Mouse (Mus musculus) bone marrow macrophage, adult 2 months (primary cell): ENCODE data around the gene Dhtkd1. TPM values are rescaled to one million over a fixed set of nuclear protein-coding genes. Genes with fewer than 3 reads are reported as not detected.
A peak's percentile ranks its signal among the peaks of the same experiment; 100 is the strongest.
"Not testable (repeated sequence)": the region's sequence is repeated elsewhere in the genome, so short reads cannot be mapped to it uniquely, and the experiment has no call there.

Source experiments
- H3K27ac ChIP-seq: 2 replicates; pipeline ENCODE4 v1.5.1; 2012; ENCODE audit warnings: low read depth, low read length; ENCODE audit not compliant: insufficient read depth
- H3K4me1 ChIP-seq: 2 replicates; pipeline ENCODE4 v1.6.1; 2012; ENCODE audit warnings: low read length; ENCODE audit not compliant: control insufficient read depth, insufficient read depth
- H3K4me3 ChIP-seq: 2 replicates; pipeline ENCODE4 v1.5.1; 2012; ENCODE audit warnings: mild to moderate bottlenecking, low read length, moderate library complexity; ENCODE audit not compliant: insufficient read depth
- CTCF ChIP-seq: IDR thresholded peaks from 2 replicates; pipeline ENCODE4 v1.5.1; 2012; ENCODE audit warnings: low read depth, mild to moderate bottlenecking, low read length, moderate library complexity
- POLR2A ChIP-seq: IDR thresholded peaks from 2 replicates; pipeline ENCODE4 v1.6.1; 2012; ENCODE audit warnings: mild to moderate bottlenecking, low read depth, low read length, borderline replicate concordance
- polyA plus RNA-seq: library from polyadenylated mRNA; stranded (reverse); fragments of >200 nt; gene quantifications from 2 replicates; pipeline ENCODE4 v1.2.4, GENCODE M21; 2012; ENCODE audit not compliant: missing spikeins, insufficient read depth, insufficient read length

Dhtkd1 gene
- polyA plus RNA-seq, result 0.23 and 1.3 TPM in 2 replicates

GRCm38 (mm10) chr2:5942416-5943032 is at the start of gene Dhtkd1:
Dhtkd1 (minus strand) TSS chr2:5942792.
- TF ChIP-seq CTCF, result no peak
- TF ChIP-seq POLR2A, result no peak
- H3K4me1 ChIP-seq, result no peaks in the 10 kb centered on the region
- no peak within 1 kb of the TSS for H3K27ac ChIP-seq
- H3K4me3 ChIP-seq, result peak within 1 kb of the TSS; percentile 19; the same call in 1 of the 2 replicates

DNA sequence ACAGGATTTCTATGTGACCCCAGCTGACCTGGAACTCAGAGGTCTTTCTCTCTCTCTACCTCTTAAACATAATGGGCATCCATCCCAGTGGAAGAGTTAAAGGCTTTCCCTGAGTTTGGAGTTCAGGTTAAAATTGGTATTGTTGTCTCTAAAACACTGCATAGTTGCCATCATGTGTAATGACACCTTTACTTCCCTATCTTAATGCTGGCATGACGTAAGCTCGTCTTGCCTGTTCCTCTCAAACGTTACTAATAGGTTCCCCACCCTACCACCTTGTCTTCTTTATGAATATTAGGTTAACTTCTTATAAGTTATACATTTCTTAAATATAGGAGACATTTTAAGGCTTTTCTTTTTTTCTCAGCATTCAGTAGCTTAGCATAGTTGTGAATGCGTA is 34.9 kb upstream of the Dhtkd1 start:
- Histone ChIP-seq H3K27ac (no peak overlapping the region), H3K4me1 (no peaks in the 10 kb centered on the region), H3K4me3 (no peak overlapping the region)
- TF ChIP-seq POLR2A, result no peak
- TF ChIP-seq CTCF, result no peak

DNA sequence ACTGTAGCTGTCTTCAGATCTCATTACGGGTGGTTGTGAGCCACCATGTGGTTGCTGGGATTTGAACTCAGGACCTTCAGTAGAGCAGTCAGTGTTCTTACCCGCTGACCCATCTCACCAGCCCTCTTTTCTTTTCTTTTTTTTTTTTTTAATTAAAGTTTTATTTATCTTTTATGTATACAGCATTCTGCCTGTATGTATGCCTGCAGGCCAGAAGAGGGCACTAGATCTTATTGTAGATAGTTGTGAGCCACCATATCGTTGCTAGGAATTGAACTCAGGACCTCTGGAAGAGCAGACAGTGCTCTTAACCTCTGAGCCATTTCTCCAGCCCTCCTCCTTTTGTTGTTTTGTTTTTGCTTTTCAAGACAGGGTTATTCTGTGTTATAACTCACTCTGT is 28.0 kb upstream of the Dhtkd1 start:
- H3K27ac ChIP-seq, H3K4me1 ChIP-seq, H3K4me3 ChIP-seq: not testable (repeated sequence)

GRCm38 (mm10) chr2:5965972-5966371 is 23.4 kb upstream of the Dhtkd1 start:
- no peak overlapping the region for H3K27ac ChIP-seq
- no peak overlapping the region for H3K4me3 ChIP-seq
- no peak for TF ChIP-seq POLR2A
- no peak for TF ChIP-seq CTCF
- H3K4me1 ChIP-seq, result peaks cover 9% of the 10 kb centered on the region

DNA sequence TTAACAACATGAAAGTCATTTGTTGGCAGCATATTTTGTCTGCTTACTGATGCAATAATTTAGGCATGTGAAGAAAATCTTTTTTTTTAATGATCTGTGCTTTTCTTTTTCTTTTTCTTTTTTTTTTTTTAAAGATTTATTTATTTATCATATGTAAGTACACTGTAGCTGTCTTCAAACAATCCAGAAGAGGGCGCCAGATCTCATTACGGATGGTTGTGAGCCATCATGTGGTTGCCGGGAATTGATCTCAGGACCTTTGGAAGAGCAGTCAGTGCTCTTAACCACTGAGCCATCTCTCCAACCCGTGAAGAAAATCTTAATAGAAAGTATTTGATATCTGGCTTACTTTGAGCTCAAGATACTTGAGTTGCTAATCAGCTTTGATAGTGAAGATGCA is 21.1 kb upstream of the Dhtkd1 start:
- H3K4me1 ChIP-seq, H3K4me3 ChIP-seq, H3K27ac ChIP-seq: not testable (repeated sequence)

- H3K4me3 ChIP-seq, result no peak overlapping the region
- TF ChIP-seq CTCF, result no peak
- TF ChIP-seq POLR2A, result no peak
- peaks cover 17% of the 10 kb centered on the region for H3K4me1 ChIP-seq
- H3K27ac ChIP-seq, result no peak overlapping the region
Measured at GRCm38 (mm10) chr2:5962265-5962664, 19.7 kb upstream of the Dhtkd1 start.

GRCm38 (mm10) chr2:5957705-5958104 is 15.1 kb upstream of the Dhtkd1 start:
- TF ChIP-seq CTCF (no peak), POLR2A (no peak)
- Histone ChIP-seq H3K27ac (no peak overlapping the region), H3K4me3 (no peak overlapping the region), H3K4me1 (peaks cover 16% of the 10 kb centered on the region)

DNA sequence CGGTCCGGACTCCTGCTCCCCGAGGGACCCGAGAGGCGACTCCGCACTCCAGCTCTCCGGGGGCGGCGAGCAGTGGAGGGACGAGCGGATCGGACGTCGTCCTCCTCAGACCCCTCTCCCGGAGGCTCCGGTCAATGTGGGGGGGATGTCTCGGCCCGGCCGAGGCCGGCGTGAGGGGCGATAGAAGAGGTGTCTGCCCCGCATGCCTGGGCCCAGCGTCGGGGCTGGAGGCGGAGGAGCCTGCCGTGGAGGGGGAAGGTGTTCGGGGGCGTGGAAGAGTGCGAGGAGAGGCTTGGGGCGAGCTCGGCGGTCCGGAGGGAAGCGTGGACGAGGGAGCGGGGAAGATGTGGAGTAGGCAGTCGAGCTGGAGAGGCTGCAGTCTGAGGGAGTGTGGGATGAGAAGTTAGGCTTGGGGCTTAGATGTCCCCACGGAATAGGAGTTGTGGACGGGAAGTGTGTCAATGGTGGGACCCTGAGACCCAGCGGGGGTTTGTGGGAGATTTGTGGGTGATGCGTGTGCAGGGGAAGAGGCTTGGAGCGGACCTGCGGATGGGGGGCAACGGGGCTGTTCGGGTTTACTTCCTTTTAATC is 9.1 kb upstream of the Dhtkd1 start:
- Histone ChIP-seq H3K4me3 (peak overlapping the region; percentile 72), H3K4me1 (peaks cover 7% of the 10 kb centered on the region; the same call in 1 of the 2 replicates), H3K27ac (peak overlapping the region; percentile 49)
- TF ChIP-seq CTCF (no peak), POLR2A (no peak)

DNA sequence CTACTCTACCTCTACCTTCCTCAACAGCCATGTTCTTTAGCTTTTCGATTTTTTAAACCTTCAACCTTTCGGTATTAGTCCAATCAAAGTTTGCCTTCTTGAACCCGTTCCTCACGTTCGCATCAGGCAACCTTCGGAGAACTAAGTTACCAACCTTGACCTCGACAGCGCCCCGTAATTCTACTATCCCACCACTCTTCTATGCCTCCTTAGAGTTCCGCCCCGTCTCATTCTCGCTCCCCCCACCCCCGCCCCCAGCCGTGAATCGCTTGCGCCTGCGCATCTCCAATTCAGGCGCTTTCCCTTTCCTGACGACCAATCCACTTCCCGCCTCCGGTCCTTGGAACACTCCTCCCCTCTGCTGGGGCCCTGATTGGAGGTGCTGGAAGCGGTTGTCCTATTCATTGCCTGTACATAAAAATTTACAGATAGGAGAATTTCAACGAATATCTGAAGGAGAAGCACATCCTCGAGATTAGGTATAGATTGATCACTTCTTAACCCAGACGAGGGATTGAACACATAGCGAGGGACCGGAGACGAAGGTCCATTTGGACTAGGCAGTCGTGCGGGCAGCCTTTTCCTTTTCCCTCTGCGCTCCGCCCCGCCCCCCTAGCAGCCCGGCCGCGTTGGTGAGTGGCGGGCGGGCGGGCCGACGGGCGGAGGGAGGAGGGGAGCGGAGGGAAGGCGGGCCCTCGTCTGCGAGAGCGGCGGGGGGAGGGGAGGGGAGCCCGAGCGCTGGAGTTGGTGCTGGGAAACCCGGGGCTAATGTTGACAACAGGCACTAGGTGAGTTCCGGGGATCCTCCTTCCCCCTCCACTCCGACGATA is 8.4 kb upstream of the Dhtkd1 start, which contains the start of gene Upf2:
Gene Upf2 (plus strand): TSS at position 704 of the 830 bp plus-strand sequence.
- Histone ChIP-seq H3K4me1 (peaks cover 7% of the 10 kb centered on the region; the same call in 1 of the 2 replicates), H3K27ac (peak within 1 kb of the TSS; percentile 66), H3K4me3 (peak within 1 kb of the TSS; percentile 80)
- TF ChIP-seq CTCF (no peak), POLR2A (0 out of 2 replicates have a peak, but pooled peaks have one; percentile 34)

DNA sequence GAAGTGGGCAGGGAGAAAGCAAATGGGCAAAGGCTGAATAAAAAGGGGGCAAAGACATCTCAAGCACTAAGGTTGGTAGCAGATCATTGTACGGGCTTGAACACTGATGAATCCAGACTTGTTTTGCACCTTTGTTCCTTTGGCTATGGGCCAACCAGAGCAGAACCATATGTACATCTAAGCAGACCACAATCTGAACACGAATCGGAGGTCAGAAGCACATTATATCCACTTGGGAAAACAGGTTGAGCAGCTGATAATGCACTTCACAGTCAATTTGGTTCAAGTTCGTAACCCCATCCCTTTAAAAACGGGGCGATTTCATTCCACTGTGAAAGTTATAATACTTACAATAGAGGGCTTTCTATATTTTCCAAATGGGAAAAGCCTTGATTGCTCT is 7.7 kb upstream of the Dhtkd1 start:
- Histone ChIP-seq H3K27ac (no peak overlapping the region), H3K4me1 (peaks cover 7% of the 10 kb centered on the region; the same call in 1 of the 2 replicates), H3K4me3 (peak overlapping the region; percentile 80)
- TF ChIP-seq CTCF (no peak), POLR2A (no peak)

- H3K4me3 ChIP-seq, result peak overlapping the region; percentile 80; the same call in 1 of the 2 replicates
- H3K4me1 ChIP-seq, H3K27ac ChIP-seq: not testable (repeated sequence)
Measured at GRCm38 (mm10) chr2:5949821-5950220, 7.2 kb upstream of the Dhtkd1 start.
